Mouse (Mus musculus) thymus, postnatal 10 days (tissue): ENCODE measurements around the gene Mmp20.

Experiments
- DNase-seq, 2 experiments: peaks; one replicate each; pipeline ENCODE4 v3.0.0; 2021; ENCODE audit warnings: low spot score in 2 of 2

Mmp20 gene

GRCm38 (mm10) chr9:7627931-7628330 is at the start of gene Mmp20:
Mmp20 (plus strand) TSS chr9:7628231.
- no peak for DNase-seq

DNA sequence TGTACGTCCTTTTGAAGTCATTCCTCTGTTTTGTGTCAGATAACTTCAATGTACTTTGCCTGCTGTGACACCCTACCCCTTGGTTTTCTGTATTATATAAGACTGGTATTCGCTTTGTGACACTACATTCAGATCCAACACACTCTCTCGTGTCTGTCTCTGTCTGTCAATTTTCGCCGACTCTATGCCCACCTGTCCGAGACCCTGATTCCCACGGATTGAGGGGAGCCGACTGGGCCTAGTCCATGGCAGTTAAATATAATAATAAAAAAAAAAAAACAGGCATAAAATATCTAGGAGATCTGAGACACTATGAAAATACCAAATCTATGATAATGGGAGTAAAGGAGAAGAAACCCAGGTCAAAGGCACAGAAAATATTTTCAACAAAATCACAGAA is 38.0 kb upstream of the Mmp20 start:
- no peak for DNase-seq

GRCm38 (mm10) chr9:7593272-7593812 is 34.7 kb upstream of the Mmp20 start:
- DNase-seq, result no peak

- peak; percentile 56 to 74 for DNase-seq
Measured at GRCm38 (mm10) chr9:7594816-7595540, 33.1 kb upstream of the Mmp20 start.

- peak; percentile 39 to 67 for DNase-seq
Measured at GRCm38 (mm10) chr9:7602982-7603742, 24.9 kb upstream of the Mmp20 start.

DNA sequence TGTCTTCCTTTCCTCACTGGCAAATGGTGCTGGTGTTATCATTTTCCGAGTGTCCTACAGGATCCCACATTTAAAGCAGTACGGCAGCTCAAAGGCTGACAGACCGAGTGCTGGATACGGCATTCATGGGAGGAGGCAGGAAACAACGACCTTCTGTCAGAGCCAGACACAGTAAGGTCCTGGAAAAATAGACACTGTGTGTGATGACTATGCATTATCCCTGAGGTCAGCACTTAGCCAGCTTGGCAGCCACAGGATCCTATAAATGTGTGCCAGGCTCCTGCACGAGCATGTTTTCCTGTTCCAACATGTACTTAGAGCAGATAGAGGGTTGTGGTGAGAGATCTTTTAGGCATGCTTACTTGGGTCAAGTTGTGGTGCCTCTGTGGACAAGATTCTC is 24.0 kb upstream of the Mmp20 start:
- no peak for DNase-seq

DNA sequence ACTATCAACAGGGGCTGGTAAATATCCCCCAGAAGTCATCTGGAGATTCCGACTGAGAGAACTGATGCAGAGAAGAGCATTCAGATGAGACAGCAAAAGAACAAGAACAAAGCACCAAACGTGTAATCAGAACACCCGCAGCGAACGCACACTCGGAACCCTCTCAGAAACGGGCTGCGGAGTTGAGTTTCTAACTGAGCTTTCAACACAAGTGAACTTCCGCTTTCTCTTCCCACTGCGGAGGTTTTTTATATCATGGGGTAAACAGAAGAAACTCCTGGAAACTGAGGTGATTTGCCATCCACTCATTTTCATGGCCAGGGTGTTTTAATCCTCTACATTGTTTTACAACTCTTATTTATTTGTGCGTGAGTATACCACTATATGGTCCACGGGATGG is 22.4 kb upstream of the Mmp20 start:
- no peak for DNase-seq

DNA sequence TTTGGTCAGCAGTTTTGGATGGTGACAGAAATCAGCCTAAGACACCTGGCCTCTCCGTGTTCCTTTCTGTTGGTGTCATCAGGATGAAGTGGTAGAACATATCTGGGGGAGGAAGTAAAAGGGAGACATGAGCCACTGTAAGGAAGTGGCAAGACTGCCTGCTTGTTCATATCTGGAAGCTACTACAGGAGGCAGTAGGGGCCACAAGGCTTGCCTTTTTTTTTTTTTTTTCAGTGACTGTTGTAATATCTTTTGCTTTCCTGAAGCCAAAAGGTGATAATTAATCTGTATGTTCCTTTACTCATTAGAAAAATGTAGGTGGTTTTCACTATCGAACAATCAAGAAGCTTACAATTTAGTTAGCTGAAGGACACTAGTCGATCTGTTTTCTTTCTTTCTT is 5.4 kb upstream of the Mmp20 start:
- no peak for DNase-seq

- no peak for DNase-seq
Measured at GRCm38 (mm10) chr9:7633936-7634335, 5.9 kb downstream of the Mmp20 start.

- DNase-seq, result no peak
Measured at GRCm38 (mm10) chr9:7647901-7648300, 19.9 kb downstream of the Mmp20 start.

DNA sequence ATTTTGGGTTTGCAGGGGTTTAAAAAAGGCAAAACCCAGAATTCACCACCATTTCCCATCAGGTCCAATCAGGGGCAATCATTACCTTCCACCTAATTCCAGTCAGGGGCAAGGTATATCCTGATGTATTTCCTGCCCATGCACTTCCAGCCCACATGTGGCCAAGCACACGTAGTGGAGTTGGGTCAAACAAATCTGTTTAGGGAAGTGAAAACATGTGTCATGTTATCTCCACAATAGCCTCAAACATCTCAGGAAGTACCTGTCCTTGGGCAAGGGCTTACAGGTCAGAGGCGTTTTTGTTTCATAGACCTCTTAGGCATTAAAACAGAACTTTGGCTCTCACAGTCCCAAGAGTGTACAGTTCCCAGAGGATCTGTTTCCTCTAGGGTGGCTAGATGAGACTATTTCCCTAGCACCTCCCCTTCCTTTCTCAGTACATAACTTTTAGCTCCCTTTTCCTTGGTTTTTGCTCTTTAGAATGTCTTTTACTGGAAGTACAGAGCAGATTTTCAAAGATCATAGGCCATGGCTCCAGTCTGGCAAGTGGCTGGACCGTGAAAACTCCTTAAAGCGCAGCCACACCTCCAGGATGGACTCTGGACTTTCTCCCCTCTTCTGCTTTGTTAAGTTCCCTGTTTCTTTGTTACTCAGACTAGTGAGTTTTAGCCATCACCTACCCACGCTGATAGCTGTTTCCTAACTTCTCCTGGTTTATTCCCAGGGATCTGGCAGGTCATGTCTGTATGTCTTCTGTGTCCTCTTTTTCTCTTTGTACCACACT is 22.6 kb downstream of the Mmp20 start:
- DNase-seq, result no peak

GRCm38 (mm10) chr9:7652351-7653085 is 24.5 kb downstream of the Mmp20 start:
- DNase-seq, result no peak

DNA sequence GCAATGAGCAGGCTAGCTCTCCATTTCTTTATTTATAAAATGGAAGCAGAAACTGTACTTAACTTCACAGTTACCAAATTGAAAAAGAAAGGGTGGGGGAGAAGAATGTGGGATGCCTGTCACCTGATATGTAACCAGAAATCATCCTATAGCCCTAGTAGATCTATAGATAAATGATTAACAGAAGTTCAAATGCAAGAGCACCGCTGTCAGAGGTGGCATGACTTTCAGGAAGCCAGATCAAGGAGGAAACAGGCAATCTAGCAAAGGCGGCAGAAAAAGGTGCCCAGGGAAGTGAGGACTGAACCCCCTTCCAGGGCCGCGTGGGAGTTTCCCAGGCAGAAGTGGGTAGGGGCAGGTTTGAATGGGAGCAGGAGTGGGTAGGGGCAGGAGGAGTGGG is 29.9 kb downstream of the Mmp20 start:
- no peak for DNase-seq

GRCm38 (mm10) chr9:7659469-7660020 is 31.5 kb downstream of the Mmp20 start:
- no peak for DNase-seq

- DNase-seq, result no peak
Measured at GRCm38 (mm10) chr9:7661371-7661770, 33.3 kb downstream of the Mmp20 start.

DNA sequence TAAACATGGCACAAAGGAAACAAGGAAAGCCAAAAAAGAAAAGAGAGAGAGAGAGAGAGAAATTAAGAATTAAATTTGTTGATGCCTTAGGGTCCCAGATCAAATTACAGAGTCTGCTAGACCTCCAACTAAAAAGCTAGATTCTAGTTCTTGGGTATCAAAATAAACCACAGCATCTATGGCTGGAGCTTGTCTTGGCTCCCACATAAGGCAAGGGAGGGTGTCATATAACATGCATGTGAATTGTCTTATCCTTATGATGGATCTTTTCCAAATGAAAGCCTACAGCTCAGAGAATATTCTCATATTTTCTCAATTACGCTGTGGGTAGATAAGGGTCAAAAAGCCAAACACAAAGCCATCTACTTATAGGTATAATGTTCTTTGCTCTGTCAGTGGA is 41.6 kb downstream of the Mmp20 start:
- DNase-seq, result no peak

- DNase-seq, result no peak
Measured at GRCm38 (mm10) chr9:7672985-7673384, 45.0 kb downstream of the Mmp20 start.

GRCm38 (mm10) chr9:7678154-7678837 is 50.3 kb downstream of the Mmp20 start:
- DNase-seq, result no peak

- DNase-seq, result no peak
Measured at GRCm38 (mm10) chr9:7682081-7682618, 54.1 kb downstream of the Mmp20 start.

DNA sequence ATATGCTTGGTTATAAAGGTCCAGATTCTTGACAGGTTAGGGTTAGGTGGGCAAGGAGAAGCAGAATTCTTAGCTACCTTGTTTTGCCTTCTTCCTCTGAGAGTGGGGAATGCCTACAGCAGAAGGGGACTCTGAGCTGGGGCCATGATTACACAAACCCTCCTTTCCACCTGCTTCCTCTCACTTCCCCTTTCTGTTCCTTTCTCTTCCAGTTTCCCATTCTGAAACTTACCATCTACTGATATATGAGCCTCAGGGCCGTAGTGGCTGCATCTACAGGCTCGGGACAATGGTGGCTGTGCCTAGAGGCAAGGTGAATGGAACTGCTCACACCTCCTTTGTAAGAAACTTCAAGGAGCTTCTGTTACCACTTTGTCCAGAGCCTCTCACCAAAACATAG is 58.0 kb downstream of the Mmp20 start:
- no peak for DNase-seq
